Mouse (Mus musculus): ENCODE measurements around the gene Ccdc141.

GRCm38 (mm10) chr2:77114335-77114734 is 56.1 kb downstream of the Ccdc141 start:
- TF ChIP-seq CTCF (IDR thresholded peaks at IDR 0.05; ENCODE audit: borderline replicate concordance, control insufficient read depth, extremely low read depth, insufficient read depth, low read length, poor library complexity) (no peak), POLR2A (IDR thresholded peaks at IDR 0.05; ENCODE audit: control insufficient read depth, extremely low read depth, insufficient read depth, low read length, poor library complexity) (no peak)
